Mouse (Mus musculus) embryonic facial prominence, embryonic 10.5 days (tissue): ENCODE measurements at regions not wholly inside any gene's neighbourhood (a gene's known extent, or its start where the extent isn't known, plus 50 kb on each side); places are given as distances from the start of the nearest gene placed in this dataset. TPM values are rescaled to one million over a fixed set of nuclear protein-coding genes. Genes with fewer than 3 reads are reported as not detected.

Experiments used
- DNase-seq: peaks from one replicate; pipeline ENCODE4 v3.0.0-alpha.2; 2017; ENCODE audit warnings: low spot score
- H3K27ac ChIP-seq: fragments of 300-500 bp; sonication (generic); replicated peaks from 2 replicates; pipeline ENCODE4 v1.5.1; 2016; ENCODE audit warnings: mild to moderate bottlenecking
- H3K27me3 ChIP-seq: fragments of 300-500 bp; sonication (generic); replicated peaks from 2 replicates; pipeline ENCODE4 v1.6.1; 2016; ENCODE audit warnings: low read depth, mild to moderate bottlenecking; ENCODE audit not compliant: poor library complexity, severe bottlenecking
- H3K36me3 ChIP-seq: fragments of 300-500 bp; sonication (generic); replicated peaks from 2 replicates; pipeline ENCODE4 v1.6.1; 2016; ENCODE audit warnings: mild to moderate bottlenecking, moderate library complexity
- H3K4me1 ChIP-seq: fragments of 300-500 bp; sonication (generic); 2 replicates; pipeline ENCODE4 v1.6.1; 2016
- H3K4me3 ChIP-seq: fragments of 300-500 bp; sonication (generic); 2 replicates; pipeline ENCODE4 v1.5.1; 2016; ENCODE audit warnings: mild to moderate bottlenecking, moderate library complexity
- H3K9me3 ChIP-seq: fragments of 300-500 bp; sonication (generic); 2 replicates; pipeline ENCODE4 v1.6.1; 2016; ENCODE audit warnings: mild to moderate bottlenecking
- WGBS: fragments of 180-500 bp; shearing (Covaris S2); methylation state at CpG from one replicate; pipeline ENCODE4 v1.1.7; 2016; 5-methylcytosine and 5-hydroxymethylcytosine counted together
- microRNA-seq: library from miRNA; unstranded; fragments of <30 nt; microRNA quantifications from one replicate; pipeline ENCODE4, GENCODE M21; 2017

DNA sequence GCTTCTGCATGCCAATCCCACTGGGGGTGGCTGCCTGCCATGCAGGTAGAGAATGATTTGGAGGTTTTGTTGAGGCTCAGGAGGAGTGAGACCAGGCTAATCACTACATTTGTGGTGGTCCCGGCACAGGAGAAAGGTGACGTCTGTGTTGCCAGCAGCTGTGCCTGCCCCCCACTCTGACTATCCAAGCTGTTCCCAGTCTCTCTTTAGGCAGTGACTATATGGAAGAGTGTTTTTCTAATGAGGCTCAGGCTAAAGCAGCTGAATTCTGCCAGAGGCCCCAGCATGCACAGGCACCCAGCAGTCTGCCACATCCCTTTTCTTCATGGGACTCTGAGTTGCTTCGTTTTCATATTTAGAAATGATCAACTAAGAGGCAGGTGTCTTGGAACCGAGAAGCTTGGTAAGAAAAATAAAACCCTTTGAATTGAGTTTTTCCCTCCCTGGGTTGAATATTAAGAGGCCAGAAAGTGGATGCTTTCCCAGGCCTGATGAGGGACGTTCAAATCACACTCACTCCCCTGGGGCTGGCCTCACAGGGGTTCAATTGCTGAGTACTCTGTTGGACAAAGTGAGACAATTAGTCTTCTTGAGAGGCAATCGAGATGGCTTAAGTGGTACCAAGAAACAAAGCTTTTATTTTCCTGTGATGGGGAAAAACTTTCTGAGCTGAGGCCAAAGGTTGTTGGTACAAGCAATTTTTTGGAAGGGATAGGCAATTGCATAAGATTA is 82.5 kb upstream of the Dab1 start:
- WGBS: 42% methylated on average over 6 of the region's 6 CpGs
- Histone ChIP-seq H3K4me1 (no peaks in the 10 kb centered on the region), H3K36me3 (no peaks in the 10 kb centered on the region), H3K27me3 (no peaks in the 10 kb centered on the region), H3K27ac (no peak overlapping the region), H3K9me3 (no peaks in the 10 kb centered on the region), H3K4me3 (no peak overlapping the region)
- DNase-seq: no peak

DNA sequence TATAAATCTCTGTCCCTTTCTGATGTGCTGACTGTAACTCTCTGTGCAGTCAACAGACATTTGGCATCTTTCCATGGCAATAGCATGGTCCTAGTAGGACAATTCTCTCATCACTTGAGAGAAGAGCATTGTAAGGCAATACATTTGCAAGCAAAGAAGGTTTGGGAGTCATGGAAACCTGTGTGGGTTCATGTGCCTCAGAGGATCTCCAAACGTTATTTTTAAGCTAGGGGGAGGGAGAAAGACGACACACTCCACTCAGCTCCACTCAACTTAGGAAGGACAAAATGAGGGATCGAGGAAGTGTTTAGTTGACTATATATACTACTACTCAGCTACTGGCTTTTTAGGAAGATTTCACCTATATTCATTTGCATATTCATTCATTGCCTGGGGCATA is 78.2 kb upstream of the Dab1 start:
- no peaks in the 10 kb centered on the region for H3K36me3 ChIP-seq
- no peak overlapping the region for H3K4me3 ChIP-seq
- DNase-seq: no peak
- H3K4me1 ChIP-seq: no peaks in the 10 kb centered on the region
- 77% methylated on average over 3 of the region's 3 CpGs for WGBS
- no peaks in the 10 kb centered on the region for H3K27me3 ChIP-seq
- no peak overlapping the region for H3K27ac ChIP-seq
- no peaks in the 10 kb centered on the region for H3K9me3 ChIP-seq

DNA sequence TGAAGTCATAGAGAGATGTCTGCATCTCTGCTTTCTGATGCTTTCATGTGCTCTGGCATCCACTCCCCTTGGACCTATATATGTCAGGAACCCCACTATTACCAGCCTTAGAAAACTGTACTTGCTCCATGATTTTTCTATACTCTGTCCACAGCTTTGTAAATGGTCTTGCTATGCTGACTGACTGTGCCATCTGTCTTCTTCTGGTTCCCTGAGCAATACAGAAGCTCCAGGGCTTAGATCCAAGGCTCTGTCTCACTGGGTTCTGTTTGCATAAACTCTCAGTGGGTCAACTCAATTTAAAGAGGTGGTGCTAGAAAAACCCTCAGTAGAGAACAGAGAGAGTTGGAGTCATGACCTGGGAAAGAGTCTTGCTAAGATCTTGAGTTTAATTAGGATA is 71.9 kb upstream of the Dab1 start:
- H3K4me3 ChIP-seq: no peak overlapping the region

DNA sequence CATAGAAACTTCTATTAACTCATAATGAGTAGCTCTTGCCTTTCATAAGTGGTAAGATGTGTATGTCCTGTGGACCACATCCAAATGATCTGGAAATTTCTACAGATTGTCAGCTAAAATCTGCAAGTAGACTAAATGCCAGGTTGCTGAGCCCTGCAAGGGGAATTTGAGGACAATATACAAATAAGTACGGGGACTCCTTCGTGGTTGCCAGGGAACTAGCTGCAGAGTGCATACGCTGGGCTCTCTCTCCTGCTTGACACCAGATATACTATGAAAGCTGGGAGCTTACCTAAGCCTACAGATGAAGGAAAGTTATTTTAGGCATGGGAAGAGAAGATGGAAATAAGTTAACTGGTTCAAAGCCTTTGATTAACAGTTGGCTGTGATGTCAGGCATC is 66.7 kb upstream of the Dab1 start:
- no peaks in the 10 kb centered on the region for H3K27me3 ChIP-seq
- no peak for DNase-seq
- H3K9me3 ChIP-seq: no peaks in the 10 kb centered on the region
- H3K27ac ChIP-seq: no peak overlapping the region
- no peak overlapping the region for H3K4me3 ChIP-seq
- H3K36me3 ChIP-seq: no peaks in the 10 kb centered on the region
- 92% methylated on average over 3 of the region's 3 CpGs for WGBS
- H3K4me1 ChIP-seq: no peaks in the 10 kb centered on the region

More for the DNA sequence above, 71.9 kb upstream of the Dab1 start:
- no peaks in the 10 kb centered on the region for H3K36me3 ChIP-seq
- no peaks in the 10 kb centered on the region for H3K27me3 ChIP-seq
- DNase-seq: no peak
- H3K9me3 ChIP-seq: no peaks in the 10 kb centered on the region
- H3K27ac ChIP-seq: no peak overlapping the region
- H3K4me1 ChIP-seq: no peaks in the 10 kb centered on the region

DNA sequence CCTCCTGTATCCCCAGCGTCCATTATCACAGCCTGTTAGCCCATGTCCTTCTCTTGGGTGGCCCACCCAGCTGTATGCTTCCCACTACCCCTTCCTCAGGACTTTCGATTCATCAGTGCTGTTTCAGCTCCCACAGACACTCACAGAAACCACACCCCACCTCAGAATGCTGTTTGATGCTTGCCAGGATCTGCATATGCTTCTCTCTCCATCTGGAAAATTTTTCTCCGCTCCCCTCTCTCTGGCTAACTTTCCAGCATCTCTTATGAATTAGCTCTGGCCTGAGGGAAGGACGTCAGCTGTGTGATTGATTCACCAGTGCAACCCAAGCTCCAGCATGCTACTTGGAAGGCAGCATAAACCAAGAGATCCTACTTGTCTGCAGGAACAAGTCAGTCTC is 66.0 kb upstream of the Dab1 start:
- H3K9me3 ChIP-seq: no peaks in the 10 kb centered on the region
- H3K27ac ChIP-seq: no peak overlapping the region
- WGBS: 77% methylated on average over 4 of the region's 4 CpGs
- DNase-seq: no peak
- no peaks in the 10 kb centered on the region for H3K4me1 ChIP-seq
- H3K27me3 ChIP-seq: no peaks in the 10 kb centered on the region
- H3K4me3 ChIP-seq: no peak overlapping the region
- no peaks in the 10 kb centered on the region for H3K36me3 ChIP-seq

DNA sequence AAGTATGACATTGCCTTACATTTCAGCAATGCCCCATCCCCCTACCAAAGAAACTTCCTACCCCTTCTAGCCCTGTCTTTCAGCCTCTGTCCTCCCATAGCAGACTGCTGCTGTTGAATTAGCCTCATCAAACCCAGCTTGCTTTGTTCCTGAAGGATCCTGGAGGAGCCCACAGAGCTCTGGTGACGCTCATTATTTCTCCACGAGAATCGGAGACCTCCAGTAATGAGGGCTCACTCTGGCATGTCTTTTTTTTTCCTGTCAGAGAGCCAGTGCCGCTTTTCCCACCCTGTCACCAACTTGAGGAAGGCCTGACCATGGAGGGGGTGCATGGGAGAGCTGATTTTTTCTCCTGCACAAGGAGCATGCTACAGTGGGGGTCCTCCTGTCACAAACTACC is 64.6 kb upstream of the Dab1 start:
- H3K9me3 ChIP-seq: no peaks in the 10 kb centered on the region
- H3K4me3 ChIP-seq: no peak overlapping the region
- no peaks in the 10 kb centered on the region for H3K36me3 ChIP-seq
- no peak overlapping the region for H3K27ac ChIP-seq
- H3K4me1 ChIP-seq: no peaks in the 10 kb centered on the region
- WGBS: 71% methylated on average over 4 of the region's 4 CpGs
- no peak for DNase-seq
- no peaks in the 10 kb centered on the region for H3K27me3 ChIP-seq

Small RNAs in the stretch of these regions (microRNA-seq; reads per million reads assigned to microRNA genes)
- not detected for gene Gm23064
